Mouse (Mus musculus) effector memory CD4-positive, alpha-beta T cell, adult 7 months (primary cell): ENCODE results near the gene Gm3696. TPM values are rescaled to one million over a fixed set of nuclear protein-coding genes. Genes with fewer than 3 reads are reported as not detected.

Source experiments
- polyA plus RNA-seq: library from polyadenylated mRNA; unstranded; fragments of 100-300 nt; shearing (Covaris generic); gene quantifications from one replicate; pipeline ENCODE4 v1.2.1, GENCODE M21; 2017

Gene Gm3696
- polyA plus RNA-seq: not detected

DNA sequence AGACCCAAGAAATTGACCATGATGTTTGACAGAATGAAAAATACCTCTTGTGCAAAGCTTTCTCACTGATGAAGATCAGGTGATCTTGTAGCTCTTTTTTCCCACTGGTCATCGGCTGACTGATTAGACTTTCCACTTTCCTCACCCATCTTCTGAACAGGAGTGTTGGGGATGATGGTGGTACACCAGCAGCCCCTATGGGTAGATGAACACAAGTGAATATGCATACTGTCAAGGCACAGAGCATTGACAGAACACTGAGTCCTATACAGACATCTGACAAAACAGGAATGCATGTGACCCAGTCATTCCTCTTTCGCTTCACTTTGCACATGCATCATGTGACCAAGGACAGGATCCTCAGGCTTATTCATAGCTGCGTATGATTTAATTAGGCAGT, at the start of gene Gm3696:
Gene Gm3696 (minus strand): TSS at position 101 of the 400 bp plus-strand sequence.

GRCm38 (mm10) chr14:7125312-7125711, 24.9 kb upstream of the Gm3696 start, which contains the start of gene Gm6676:
Gm6676 (minus strand) TSS chr14:7125412.

DNA sequence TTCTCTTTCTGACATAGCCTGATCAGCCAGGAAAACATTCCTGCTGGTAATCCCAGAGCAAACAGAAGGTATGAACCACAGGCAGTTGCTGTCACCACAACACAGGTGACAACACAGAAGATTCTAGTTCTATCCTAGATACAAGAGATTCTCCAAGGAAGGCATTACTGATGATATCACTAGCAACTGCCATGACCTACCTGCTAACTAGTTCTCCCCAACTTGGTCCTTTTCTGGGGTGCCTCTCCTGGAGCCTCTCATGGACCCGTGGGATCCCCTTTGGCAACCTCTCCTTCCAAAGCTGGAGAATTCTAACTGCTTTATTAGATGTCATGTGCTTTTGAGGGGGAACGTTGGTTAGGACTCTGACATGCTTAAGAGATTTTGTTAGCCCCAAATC, 55.6 kb downstream of the Gm3696 start, which contains the start of gene Gm3685:
Gene Gm3685 (minus strand): TSS at position 101 of the 400 bp plus-strand sequence.

Other genes starting within 250 kb of the Gm3696 start
- gene Gm3667, start 210.7 kb downstream of the Gm3696 start, polyA plus RNA-seq: not detected
- gene Gm6356, start 126.8 kb downstream of the Gm3696 start, polyA plus RNA-seq: not detected
- not detected for gene Gm10406, start 73.2 kb downstream of the Gm3696 start, polyA plus RNA-seq
- not detected for gene Gm3685, start 55.7 kb downstream of the Gm3696 start, polyA plus RNA-seq
- not detected for gene Gm6676, start 24.8 kb upstream of the Gm3696 start, polyA plus RNA-seq
- 0.46 TPM for gene Gm3512, start 73.9 kb upstream of the Gm3696 start, polyA plus RNA-seq
- gene Gm16434, start 93.9 kb upstream of the Gm3696 start, polyA plus RNA-seq: not detected
- not detected for gene Gm3727, start 164.1 kb upstream of the Gm3696 start, polyA plus RNA-seq
- gene Gm3739, start 214.4 kb upstream of the Gm3696 start, polyA plus RNA-seq: not detected
- gene Gm5797, start 231.8 kb upstream of the Gm3696 start, polyA plus RNA-seq: not detected